Mouse (Mus musculus): Measurements from ENCODE around the gene Cab39.

DNA sequence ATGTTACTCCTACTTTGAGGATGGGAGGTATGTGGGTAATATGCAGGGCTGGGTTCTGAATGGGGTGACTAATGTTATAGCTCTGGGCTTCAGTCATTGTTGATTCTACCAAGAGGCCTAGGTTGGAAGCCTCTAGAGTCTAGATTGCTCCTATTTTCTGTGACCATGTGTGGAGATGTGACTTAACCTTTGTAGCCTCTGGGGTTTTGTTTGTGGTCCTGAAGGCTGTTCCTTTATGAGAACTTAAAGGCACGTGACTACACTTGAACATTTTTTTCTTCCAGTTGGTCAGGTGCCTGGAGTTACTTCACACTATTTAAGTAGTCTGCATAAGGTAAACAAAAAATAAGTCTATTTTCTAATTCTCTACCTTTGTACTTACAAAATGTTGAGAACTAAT, 6.5 kb downstream of the Cab39 start:
- TF ChIP-seq CTCF (conservative IDR thresholded peaks at IDR 0.05; ENCODE audit: insufficient read depth, insufficient read length, low read depth, low read length) (no peak), POLR2A (IDR thresholded peaks at IDR 0.05; ENCODE audit: low read depth, low read length) (no peak)

Measured in kidney, adult 2 months (tissue).